Mouse (Mus musculus) v-Abl transformed pro-B cells (cell line): Measurements from ENCODE around the gene Mut.

Experiments
- in situ Hi-C, 2 experiments: fragments of 400-800 bp; cut with MboI; formaldehyde crosslinking; loops; one replicate each; pipeline ENCODE4 v1.15.1; 2025; ENCODE audit not compliant: unreplicated experiment in 2 of 2

The Mut gene

GRCm38 (mm10) chr17:40934420-40935231 is at the start of gene Mut, which contains the start of gene Cenpq:
Mut (plus strand) TSS chr17:40934685.
Cenpq (minus strand) TSS chr17:40935047.
- in situ Hi-C loops = loop anchor here in 1 of 2 experiments (25.0 kb wide), 1 partner anchor 1953 kb away; the partner anchor contains the start of gene Cd2ap

DNA sequence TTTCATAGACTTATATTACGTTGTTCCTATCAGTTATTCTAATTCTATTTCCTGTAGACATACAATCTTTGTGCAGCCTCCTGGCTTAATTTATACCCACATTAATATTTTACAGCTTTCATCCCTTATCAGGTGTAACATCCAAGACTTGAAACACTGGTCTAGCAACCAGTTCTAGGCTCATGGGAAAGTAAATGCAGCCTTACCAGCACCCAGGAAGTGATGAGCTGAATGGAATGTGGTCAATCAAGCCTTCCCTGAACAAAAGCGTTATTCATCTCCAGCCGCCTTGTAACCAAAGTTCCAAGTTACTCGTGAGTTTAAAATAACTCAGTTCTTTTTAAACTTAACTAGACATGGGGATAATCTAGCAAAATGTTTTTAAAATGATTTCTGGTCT is 49.3 kb upstream of the Mut start:
- in situ Hi-C loops = no loop called here

- in situ Hi-C loops = no loop called here
These were observed 46.5 kb upstream of the Mut start for GRCm38 (mm10) chr17:40887849-40888536.

DNA sequence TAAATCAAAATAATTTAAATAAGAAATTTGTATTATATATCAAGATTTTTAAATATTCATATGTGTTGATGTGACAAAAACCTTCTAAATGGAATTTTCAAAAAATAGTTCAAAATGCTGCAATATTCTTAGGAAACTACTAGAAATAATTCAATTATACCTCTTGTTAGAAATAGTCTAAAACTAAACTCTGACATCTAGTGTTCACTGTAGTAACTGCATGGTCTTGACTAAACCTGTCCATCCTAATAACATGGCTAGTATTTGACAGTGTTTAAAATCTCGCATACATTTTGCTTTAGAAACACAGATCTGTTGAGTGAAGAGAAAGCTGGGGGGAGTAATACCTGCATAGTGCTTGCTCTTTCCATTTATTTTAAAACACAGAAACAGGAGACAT is 37.6 kb upstream of the Mut start:
- in situ Hi-C loops = no loop called here

GRCm38 (mm10) chr17:40899783-40900363 is 34.6 kb upstream of the Mut start:
- in situ Hi-C loops = no loop called here

DNA sequence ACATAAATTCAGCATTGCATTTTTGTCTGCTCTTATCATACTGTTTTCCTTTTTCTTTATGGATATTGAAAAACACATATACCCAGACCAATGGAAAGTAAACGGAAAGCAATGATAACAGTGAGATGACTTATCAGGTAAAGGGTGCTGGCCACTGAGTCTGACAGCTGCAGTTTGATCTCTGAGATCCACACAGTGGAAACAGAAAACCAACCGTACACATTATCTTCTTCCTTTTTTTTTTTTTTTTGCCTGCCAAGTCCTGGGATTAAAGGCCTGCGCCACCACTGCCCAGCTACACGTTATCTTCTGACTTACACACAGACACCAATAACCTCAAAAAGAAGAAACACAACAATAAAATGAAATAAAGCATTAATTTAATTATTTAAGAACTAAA is 31.1 kb upstream of the Mut start:
- in situ Hi-C loops = no loop called here

GRCm38 (mm10) chr17:40904056-40904597 is 30.4 kb upstream of the Mut start:
- in situ Hi-C loops = no loop called here

DNA sequence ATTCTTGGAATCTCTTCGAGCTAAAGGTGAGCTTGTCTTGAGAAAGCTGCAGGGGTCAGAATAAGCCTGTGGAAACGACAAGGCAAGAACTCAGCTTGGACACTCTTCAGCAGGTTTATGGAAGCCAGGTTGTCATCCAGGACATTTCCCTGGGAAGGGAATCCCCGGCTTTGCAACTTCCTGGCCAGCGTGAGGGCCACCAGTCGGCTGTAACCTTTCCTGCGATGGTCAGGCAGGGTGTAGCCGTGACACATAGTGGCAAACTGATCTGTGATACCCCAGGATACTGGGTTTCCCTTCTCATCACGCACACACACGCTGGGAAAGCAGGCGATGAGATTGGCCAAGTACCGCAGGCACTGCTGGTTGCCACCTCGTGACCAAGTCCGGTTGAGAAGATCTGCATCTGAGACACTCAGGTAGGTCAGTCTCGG is 29.7 kb upstream of the Mut start:
- in situ Hi-C loops = no loop called here

DNA sequence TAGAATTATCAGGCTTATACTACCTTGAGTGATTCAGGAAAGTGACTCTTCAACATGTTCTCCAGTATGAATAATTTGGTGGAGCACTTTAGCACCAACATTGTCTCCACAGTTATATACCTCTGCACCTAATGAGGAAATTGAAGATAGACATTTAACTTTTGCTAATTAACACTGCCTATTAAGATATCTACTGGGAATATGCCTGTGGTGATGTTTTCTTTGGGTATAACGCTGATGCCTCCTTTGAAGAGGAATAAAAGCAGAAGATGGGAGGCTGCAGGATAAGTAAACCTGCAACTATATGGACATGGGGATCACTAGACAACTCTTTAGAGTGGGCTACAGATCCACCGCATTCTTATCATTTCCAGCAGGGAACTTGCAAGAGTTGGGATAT is 20.2 kb upstream of the Mut start, which contains the start of gene Glyatl3:
TSS of gene Glyatl3 (minus strand) at position 101 of the 400 bp plus-strand sequence.
- in situ Hi-C loops = no loop called here

DNA sequence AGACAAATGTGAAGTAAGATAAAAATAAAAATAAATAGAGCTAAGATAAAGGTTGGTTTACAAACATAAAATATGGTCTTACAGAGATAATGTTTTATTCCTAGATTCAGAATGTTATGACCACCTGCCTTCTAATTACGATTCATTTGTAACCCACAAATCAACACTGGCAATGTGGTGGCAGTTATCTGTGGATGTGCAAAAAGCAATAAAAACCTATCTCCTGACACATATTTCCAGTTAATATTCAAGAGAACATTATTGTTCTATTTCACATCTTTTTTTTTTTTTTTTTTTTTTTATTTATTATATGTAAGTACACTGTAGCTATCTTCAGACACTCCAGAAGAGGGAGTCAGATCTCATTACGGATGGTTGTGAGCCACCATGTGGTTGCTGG is 19.0 kb upstream of the Mut start:
- in situ Hi-C loops = no loop called here

GRCm38 (mm10) chr17:40933985-40934384 is 500 bp upstream of the Mut start:
- in situ Hi-C loops = loop anchor here in 1 of 2 experiments (25.0 kb wide), 1 partner anchor 1953 kb away; the partner anchor contains the start of gene Cd2ap

DNA sequence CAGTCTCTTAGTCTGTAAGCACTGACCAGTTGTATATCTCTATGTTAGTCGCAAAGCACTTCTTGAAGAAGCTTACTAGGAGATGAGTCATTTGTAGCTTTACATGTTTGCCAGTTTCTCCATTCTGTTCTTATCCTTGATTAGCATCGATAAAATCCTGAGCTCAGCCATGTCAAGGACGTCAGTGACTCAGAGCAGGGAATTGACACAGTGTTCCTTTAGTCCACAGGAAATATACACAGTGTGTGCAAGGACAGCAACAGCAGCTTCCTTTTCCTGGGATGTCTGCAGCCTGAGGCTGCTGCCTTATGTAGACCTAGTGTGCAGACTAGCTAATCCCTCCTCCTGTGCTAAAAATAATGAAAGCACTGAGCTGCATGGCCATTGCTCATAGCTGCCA is 14.0 kb downstream of the Mut start:
- in situ Hi-C loops = loop anchor here in 1 of 2 experiments (25.0 kb wide), 1 partner anchor 1939 kb away; the partner anchor contains the start of gene Cd2ap

- in situ Hi-C loops = no loop called here
These were observed 43.4 kb downstream of the Mut start for GRCm38 (mm10) chr17:40977914-40978313.

- in situ Hi-C loops = no loop called here
These were observed 57.6 kb downstream of the Mut start for GRCm38 (mm10) chr17:40992102-40992501.
